Mouse (Mus musculus): ENCODE results near the gene Atp2c1.

DNA sequence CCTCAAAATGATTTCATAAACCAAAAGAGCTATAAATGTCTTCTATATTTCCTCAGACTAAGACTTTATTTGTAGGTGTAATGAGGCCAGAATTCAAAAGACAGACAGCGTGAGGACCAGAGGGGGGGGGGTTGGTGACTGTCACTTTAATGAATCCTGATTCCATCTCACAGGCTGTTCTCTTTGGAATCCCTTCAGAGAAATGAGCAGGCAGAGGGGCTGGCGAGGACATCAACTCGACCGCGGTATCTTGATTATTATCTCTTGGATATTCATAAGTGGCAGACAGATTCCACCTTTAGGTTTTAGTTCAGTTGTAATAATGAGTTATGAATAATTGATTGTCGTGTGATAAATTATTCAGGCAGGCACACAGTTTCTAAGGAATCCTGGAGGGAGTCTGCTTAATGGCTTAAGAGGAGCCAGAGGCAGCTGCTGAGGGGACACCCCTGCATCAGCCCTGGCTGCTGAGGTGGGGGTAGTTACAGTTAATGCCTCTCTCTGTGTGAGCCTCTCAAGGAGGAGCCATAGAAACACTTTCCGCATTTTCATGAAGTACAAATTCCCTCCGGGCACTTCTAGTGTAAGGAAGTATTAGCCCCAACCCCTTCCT is 147.5 kb downstream of the Atp2c1 start:
- TF ChIP-seq POLR2A (IDR thresholded peaks at IDR 0.05; ENCODE audit: borderline replicate concordance, extremely low read depth, low read depth, low read length) (no peak), CTCF (IDR thresholded peaks at IDR 0.05; ENCODE audit: insufficient read depth, low read length) (no peak)

Measured in lung, adult 2 months (tissue).